ENCODE assay signal across 9 mouse cellular contexts in the genomic region with DNA sequence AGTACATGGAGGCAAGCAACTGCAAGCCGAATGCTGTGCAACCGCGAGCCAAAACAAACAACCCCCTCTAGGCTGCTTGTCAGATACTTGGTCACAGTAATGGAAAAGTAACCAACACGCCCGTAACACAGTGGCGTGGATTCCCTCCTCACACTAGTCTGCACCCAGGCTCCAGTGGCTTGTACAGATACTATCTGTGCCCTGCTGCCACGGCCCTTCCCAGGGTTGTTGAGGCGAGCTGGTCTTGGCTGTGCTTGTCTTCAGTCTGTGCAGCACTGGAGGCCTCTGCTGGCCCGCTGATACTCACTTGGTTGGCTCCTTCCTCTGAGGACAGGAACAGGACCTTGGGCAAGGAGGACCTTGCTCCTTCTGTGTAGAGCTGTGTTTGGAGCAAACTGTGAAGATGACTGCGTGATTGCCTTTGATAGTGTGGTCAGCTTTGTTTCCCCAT. TPM values are rescaled to one million over a fixed set of nuclear protein-coding genes. Genes with fewer than 3 reads are reported as not detected.
DNase-seq lines count a peak whose midpoint lies in the region; ATAC-seq and TF ChIP-seq lines count a peak whose summit lies in the region.
"Had no signal": no experiment of that assay in that cellular context is flagged by ENCODE, and none has a peak within 500 bp of the region (broad histone marks: within the 10 kb centered on the region; RNA-seq: fewer than 3 reads in every experiment).

No protein-coding gene starts in this region.

- H3K27me3 ChIP-seq in hindbrain, embryonic 13.5 days, result no peaks in the 10 kb centered on the region
- no peaks in the 10 kb centered on the region for H3K27me3 ChIP-seq in hindbrain, embryonic 12.5 days
- H3K27me3 ChIP-seq in heart, embryonic 12.5 days (replicated peaks), result no peaks in the 10 kb centered on the region
- no peaks in the 10 kb centered on the region for H3K27me3 ChIP-seq in forebrain, embryonic 11.5 days (ENCODE audit: control insufficient read depth, insufficient read depth, low read length)
- H3K27me3 ChIP-seq: embryonic facial prominence, embryonic 12.5 days had no signal

- ATAC-seq in hindbrain, embryonic 13.5 days (ENCODE audit: low FRiP score), result no peak
- ATAC-seq in hindbrain, embryonic 12.5 days (ENCODE audit: low FRiP score), result no peak
- peak; percentile 71 for ATAC-seq in heart, embryonic 12.5 days (ENCODE audit: insufficient number of reproducible peaks, low FRiP score)
- no peak for ATAC-seq in forebrain, embryonic 11.5 days (replicated peaks; ENCODE audit: low FRiP score)

- H3K36me3 ChIP-seq in hindbrain, embryonic 13.5 days, result no peaks in the 10 kb centered on the region
- H3K36me3 ChIP-seq in hindbrain, embryonic 12.5 days, result no peaks in the 10 kb centered on the region
- H3K36me3 ChIP-seq in heart, embryonic 12.5 days, result no peaks in the 10 kb centered on the region
- H3K36me3 ChIP-seq in forebrain, embryonic 11.5 days (ENCODE audit: control insufficient read depth, insufficient read depth, low read length), result no peaks in the 10 kb centered on the region
- H3K36me3 ChIP-seq: embryonic facial prominence, embryonic 12.5 days had no signal

- WGBS in hindbrain, embryonic 13.5 days, result 72% methylated on average over 10 of the region's 10 CpGs
- WGBS in hindbrain, embryonic 12.5 days, result 75% methylated on average over 10 of the region's 10 CpGs
- WGBS in bone marrow, adult 2 months, result 56% methylated on average over 10 of the region's 10 CpGs
- 41% methylated on average over 10 of the region's 10 CpGs for WGBS in heart, embryonic 12.5 days
- 90% methylated on average over 10 of the region's 10 CpGs for WGBS in forebrain, embryonic 11.5 days

- TF ChIP-seq POLR2A in bone marrow, adult 2 months (IDR thresholded peaks at IDR 0.05; ENCODE audit: borderline replicate concordance, control insufficient read depth, low read depth, low read length), result no peak

- H3K27ac ChIP-seq in hindbrain, embryonic 13.5 days, result no peak overlapping the region
- H3K27ac ChIP-seq in hindbrain, embryonic 12.5 days, result no peak overlapping the region
- H3K27ac ChIP-seq in bone marrow, adult 2 months (ENCODE audit: control insufficient read depth, insufficient read depth, low read depth, low read length, poor library complexity), result peak overlapping the region; percentile 15; the same call in 1 of the 2 replicates
- H3K27ac ChIP-seq in heart, embryonic 12.5 days (ENCODE audit: poor library complexity, severe bottlenecking), result peak overlapping the region; percentile 39
- H3K27ac ChIP-seq in forebrain, embryonic 11.5 days (ENCODE audit: low read depth, low read length), result no peak overlapping the region
- H3K27ac ChIP-seq: embryonic facial prominence, embryonic 12.5 days had no signal

- no peak overlapping the region for H3K4me2 ChIP-seq in hindbrain, embryonic 13.5 days
- no peak overlapping the region for H3K4me2 ChIP-seq in hindbrain, embryonic 12.5 days (replicated peaks)
- 0 out of 2 replicates have a peak overlapping the region, but pooled peaks have one; percentile 13 for H3K4me2 ChIP-seq in heart, embryonic 12.5 days
- no peak overlapping the region for H3K4me2 ChIP-seq in forebrain, embryonic 11.5 days (ENCODE audit: low read depth, low read length, severe bottlenecking)
- H3K4me2 ChIP-seq: embryonic facial prominence, embryonic 12.5 days had no signal

- no peak overlapping the region for H3K4me3 ChIP-seq in hindbrain, embryonic 13.5 days
- H3K4me3 ChIP-seq in hindbrain, embryonic 12.5 days, result no peak overlapping the region
- no peak overlapping the region for H3K4me3 ChIP-seq in bone marrow, adult 2 months (replicated peaks; ENCODE audit: control insufficient read depth, low read depth, low read length)
- H3K4me3 ChIP-seq in heart, embryonic 12.5 days, result no peak overlapping the region
- H3K4me3 ChIP-seq in forebrain, embryonic 11.5 days (ENCODE audit: low read depth, low read length), result no peak overlapping the region
- H3K4me3 ChIP-seq: embryonic facial prominence, embryonic 12.5 days had no signal

- peak; percentile 34 to 62 for DNase-seq in lung, adult 18-20 months
- no peak for DNase-seq in right cerebral cortex, postnatal 25 days
- DNase-seq in thymus, adult 18-20 months, result no peak
- no peak for DNase-seq in forebrain, embryonic 11.5 days (ENCODE audit: low spot score)

- no peaks in the 10 kb centered on the region for H3K9me3 ChIP-seq in hindbrain, embryonic 13.5 days
- H3K9me3 ChIP-seq in hindbrain, embryonic 12.5 days (replicated peaks), result no peaks in the 10 kb centered on the region
- H3K9me3 ChIP-seq in heart, embryonic 12.5 days (replicated peaks), result no peaks in the 10 kb centered on the region
- no peaks in the 10 kb centered on the region for H3K9me3 ChIP-seq in forebrain, embryonic 11.5 days (ENCODE audit: control insufficient read depth, low read length)
- H3K9me3 ChIP-seq: embryonic facial prominence, embryonic 12.5 days had no signal

- H3K9ac ChIP-seq in hindbrain, embryonic 13.5 days, result peak overlapping the region; percentile 21; the same call in 1 of the 2 replicates
- H3K9ac ChIP-seq in hindbrain, embryonic 12.5 days, result no peak overlapping the region
- H3K9ac ChIP-seq in heart, embryonic 12.5 days, result no peak overlapping the region
- no peak overlapping the region for H3K9ac ChIP-seq in forebrain, embryonic 11.5 days (ENCODE audit: low read length)
- H3K9ac ChIP-seq: embryonic facial prominence, embryonic 12.5 days had no signal

- H3K4me1 ChIP-seq in hindbrain, embryonic 13.5 days (replicated peaks), result peaks cover 36% of the 10 kb centered on the region
- H3K4me1 ChIP-seq in hindbrain, embryonic 12.5 days, result peaks cover 27% of the 10 kb centered on the region
- H3K4me1 ChIP-seq in bone marrow, adult 2 months (ENCODE audit: control insufficient read depth, insufficient read depth, low read length), result peaks cover 3% of the 10 kb centered on the region
- H3K4me1 ChIP-seq in heart, embryonic 12.5 days (replicated peaks), result peaks cover 84% of the 10 kb centered on the region
- H3K4me1 ChIP-seq in forebrain, embryonic 11.5 days (replicated peaks; ENCODE audit: control insufficient read depth, insufficient read depth, low read length), result no peaks in the 10 kb centered on the region

- no peak for TF ChIP-seq CTCF in bone marrow, adult 2 months (IDR thresholded peaks at IDR 0.05; ENCODE audit: control insufficient read depth, insufficient read depth, low read length)

RNA-seq across cellular contexts. Expression of gene Inpp5a, which starts 52.9 kb away (rescaled TPM):
- polyA plus RNA-seq in hindbrain, embryonic 13.5 days (2015; fragmentation: Nextera tagmentation; extraction: Ambion mirVana), result 15.9 and 16.4 TPM in 2 replicates
- 26.1 and 26.4 TPM in 2 replicates for polyA plus RNA-seq in hindbrain, embryonic 12.5 days (2016; fragmentation: Nextera tagmentation; extraction: Ambion mirVana)
- 11.0 and 28.1 TPM in 2 replicates for polyA plus RNA-seq in bone marrow, adult 2 months (2011; ENCODE audit: insufficient read depth, insufficient read length, low replicate concordance, missing spikeins)
- 96.3 and 104 TPM in 2 replicates for polyA plus RNA-seq in heart, embryonic 12.5 days (2016; fragmentation: Nextera tagmentation; extraction: Ambion mirVana)
- polyA plus RNA-seq in forebrain, embryonic 11.5 days (2014; fragmentation: Nextera tagmentation; extraction: Ambion mirVana), result 22.4 and 23.7 TPM in 2 replicates

Comparison
In these comparisons a context has a peak if more than half of its experiments do, and no peak if none do; other contexts are left out.
1. H3K27ac ChIP-seq: peak in bone marrow, adult 2 months (single experiment) and heart, embryonic 12.5 days (single experiment); none in hindbrain, embryonic 13.5 days (single experiment), hindbrain, embryonic 12.5 days (single experiment) and forebrain, embryonic 11.5 days (single experiment).
2. DNase-seq: peak in lung, adult 18-20 months (2 of 2); none in right cerebral cortex, postnatal 25 days (single experiment), thymus, adult 18-20 months (0 of 2) and forebrain, embryonic 11.5 days (single experiment).